Mouse (Mus musculus) brain, adult 2 months (tissue): Measurements from ENCODE around the gene Evi2b.

Source experiments
- DNase-seq: peaks from one replicate; pipeline ENCODE4 v3.0.0; 2011; ENCODE audit warnings: low read depth, low spot score

The Evi2b gene

GRCm38 (mm10) chr11:79523560-79524309 is at the start of gene Evi2b:
Evi2b (minus strand) TSS chr11:79523762.
- DNase-seq = no peak

GRCm38 (mm10) chr11:79570319-79570718 is 46.8 kb upstream of the Evi2b start:
- DNase-seq = no peak

DNA sequence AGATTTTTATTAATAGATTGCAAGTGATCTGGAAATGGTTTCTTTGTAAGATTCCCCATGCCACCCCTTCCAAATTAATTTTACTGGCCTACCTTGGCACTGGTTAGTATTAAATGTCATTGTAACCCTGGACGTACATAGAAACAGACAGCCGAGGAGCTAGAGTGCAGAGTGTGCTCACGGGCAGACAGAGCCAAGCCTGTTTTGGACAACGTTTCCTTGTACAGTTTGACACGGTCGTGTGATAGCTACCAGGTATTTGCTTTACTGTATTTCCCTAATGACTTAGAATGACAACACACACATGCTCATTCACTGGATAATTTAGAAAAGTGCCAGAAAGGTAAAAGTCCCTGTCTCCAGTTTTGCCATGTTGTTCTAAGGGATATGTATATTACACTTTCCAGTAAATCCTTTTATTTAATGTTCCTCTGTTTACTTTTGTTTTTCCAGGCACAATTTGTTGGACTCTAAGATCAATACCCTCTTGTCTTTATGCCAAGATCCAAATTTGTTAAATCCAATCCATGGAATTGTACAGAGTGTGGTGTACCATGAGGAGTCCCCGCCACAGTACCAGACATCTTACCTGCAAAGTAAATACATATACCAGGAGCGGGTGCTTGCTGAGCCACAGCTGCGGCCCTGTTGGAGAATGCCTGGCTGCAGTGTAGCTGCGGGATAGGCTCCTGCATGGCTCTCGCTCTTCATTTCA is 44.8 kb upstream of the Evi2b start:
- no peak for DNase-seq

GRCm38 (mm10) chr11:79566947-79567346 is 43.4 kb upstream of the Evi2b start:
- no peak for DNase-seq

GRCm38 (mm10) chr11:79563493-79563892 is 39.9 kb upstream of the Evi2b start:
- DNase-seq = no peak

DNA sequence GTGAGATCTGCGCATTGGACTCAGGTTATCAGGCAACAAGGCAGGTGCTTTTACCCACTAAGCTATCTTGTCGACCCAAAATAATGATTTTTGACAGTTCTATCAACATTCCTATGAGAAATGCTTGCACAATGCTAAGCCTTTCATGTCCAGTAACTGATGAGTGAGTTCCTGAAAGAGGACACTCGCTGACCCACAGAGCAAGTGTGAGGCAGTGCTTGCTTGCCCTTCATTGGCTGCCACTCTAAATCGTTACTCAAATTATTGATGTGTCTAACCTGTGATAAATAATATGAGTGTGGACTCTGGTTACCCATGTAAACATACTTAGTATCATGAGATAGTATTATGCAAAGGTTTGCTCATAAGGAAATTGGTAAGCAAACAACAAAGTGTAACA is 37.0 kb upstream of the Evi2b start:
- DNase-seq = no peak

- no peak for DNase-seq
These were observed 29.1 kb upstream of the Evi2b start for GRCm38 (mm10) chr11:79552622-79553021.

- no peak for DNase-seq
These were observed 12.7 kb upstream of the Evi2b start for GRCm38 (mm10) chr11:79536293-79536692.

DNA sequence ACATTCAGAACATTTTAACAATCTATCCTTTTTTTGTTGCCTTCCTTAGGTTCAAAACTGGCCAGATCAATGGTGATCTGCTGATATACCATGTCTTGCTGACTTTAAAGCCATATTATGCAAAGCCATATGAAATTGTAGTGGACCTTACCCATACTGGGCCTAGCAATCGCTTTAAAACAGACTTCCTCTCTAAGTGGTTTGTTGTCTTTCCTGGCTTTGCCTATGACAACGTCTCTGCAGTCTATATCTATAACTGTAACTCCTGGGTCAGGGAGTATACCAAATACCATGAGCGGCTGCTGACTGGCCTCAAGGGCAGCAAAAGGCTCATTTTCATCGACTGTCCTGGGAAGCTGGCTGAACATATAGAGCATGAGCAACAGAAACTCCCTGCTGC is 12.0 kb upstream of the Evi2b start:
- DNase-seq = no peak

GRCm38 (mm10) chr11:79533950-79534690 is 10.6 kb upstream of the Evi2b start:
- DNase-seq = peak; percentile 72

- no peak for DNase-seq
These were observed 9.7 kb upstream of the Evi2b start for GRCm38 (mm10) chr11:79533311-79533710.

DNA sequence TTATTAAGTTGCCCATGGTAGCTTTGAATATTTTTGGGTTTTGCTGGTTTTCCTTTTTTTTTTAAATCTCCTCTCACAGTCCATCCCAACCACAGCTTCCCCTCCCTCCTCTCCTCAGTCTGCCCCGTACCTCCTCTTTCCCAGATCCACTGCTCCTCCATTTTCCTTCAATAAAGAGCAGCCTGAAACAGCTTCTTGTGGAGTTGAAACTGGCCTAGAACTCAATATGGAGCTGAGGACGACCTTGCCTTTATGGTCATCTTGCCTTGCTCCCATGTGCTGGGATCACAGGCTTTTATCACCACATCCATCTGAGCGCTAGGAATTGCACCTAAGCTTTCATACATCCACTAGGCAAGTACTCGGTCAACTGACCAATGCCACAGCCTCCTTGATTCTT is 7.9 kb upstream of the Evi2b start:
- no peak for DNase-seq

DNA sequence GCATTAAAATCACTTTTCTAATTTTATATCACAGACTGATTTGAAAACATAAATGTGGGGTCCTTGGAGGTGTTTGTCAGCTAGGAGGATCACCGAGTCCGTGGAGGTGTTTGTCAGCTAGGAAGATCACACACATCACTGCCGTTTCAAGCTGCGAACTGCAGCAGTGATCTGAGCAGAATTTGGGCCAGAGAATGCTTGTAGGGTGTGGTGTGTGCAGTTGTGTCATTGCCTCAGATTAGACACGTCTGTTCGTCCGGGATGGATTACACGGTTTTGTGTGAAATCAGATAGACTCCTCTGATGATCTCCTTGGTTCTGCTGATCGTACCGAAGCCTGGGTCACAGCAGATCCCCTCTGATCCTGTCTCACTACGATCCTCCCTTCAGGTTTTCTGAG is 7.2 kb upstream of the Evi2b start:
- DNase-seq = no peak

DNA sequence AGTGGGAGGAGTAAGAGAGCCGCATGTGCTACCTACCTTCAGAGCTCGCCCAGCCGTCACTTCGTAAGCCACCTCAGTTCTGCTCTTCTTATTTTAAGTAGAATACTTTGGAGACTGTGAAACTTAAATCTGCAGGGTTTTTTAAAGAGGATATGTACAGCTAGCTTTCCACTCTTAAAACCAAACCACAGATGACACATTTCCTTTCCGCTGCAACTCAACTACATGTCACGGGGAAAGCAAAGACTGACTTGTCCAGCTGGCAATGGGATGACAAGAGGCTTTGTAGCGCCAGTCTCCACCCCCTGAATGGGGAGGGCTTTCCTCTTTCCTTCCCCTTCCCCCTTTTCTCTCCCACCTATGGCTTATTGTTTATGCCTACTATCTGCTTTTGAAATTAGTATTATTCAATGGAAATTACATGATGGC is 6.8 kb upstream of the Evi2b start, which contains the start of the genes Evi2 and Evi2a:
TSS of gene Evi2 (minus strand) at position 257 of the 429 bp plus-strand sequence.
TSS of gene Evi2a (minus strand) at position 277 of the 429 bp plus-strand sequence.
- DNase-seq = peak; percentile 83

DNA sequence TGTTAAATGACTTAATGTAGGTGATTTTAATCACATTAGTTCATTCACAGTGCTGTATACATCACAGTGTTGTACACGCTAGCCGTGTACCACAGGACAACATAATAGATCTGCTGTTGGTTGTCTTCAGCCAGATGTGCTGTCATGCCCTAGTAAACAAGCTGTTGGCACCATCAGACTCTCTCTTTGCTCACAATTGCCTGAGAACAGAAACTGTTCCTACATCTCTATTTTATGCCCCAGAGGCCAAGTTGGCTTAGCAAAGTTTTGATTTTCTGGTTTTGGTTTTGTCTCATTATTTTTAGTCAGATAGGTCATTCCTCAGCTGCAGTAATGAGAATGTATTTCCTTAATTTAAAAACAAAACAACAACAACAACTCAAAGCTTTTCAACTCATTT is 6.2 kb upstream of the Evi2b start:
- DNase-seq = peak; percentile 54

DNA sequence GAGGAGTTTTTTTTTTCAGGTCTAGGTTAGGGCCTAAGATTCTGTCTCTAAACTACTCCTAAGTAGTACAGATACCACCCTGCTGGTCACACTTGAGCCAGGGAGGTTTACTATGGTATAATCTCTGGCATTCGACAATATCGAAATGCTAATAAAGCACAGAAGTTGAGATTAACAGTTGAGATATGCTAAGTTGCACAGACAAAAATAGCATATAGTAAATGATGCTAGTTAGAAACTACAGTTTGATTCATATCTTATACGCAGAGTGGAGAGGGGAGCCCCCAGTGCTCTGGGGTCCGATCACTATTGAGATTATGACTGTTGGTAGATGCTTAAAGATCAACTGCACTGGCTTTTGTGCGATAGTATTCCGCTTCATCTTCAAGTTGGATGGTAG is 5.7 kb upstream of the Evi2b start:
- no peak for DNase-seq

GRCm38 (mm10) chr11:79528601-79529000 is 5.0 kb upstream of the Evi2b start:
- DNase-seq = no peak

GRCm38 (mm10) chr11:79527739-79528384 is 4.3 kb upstream of the Evi2b start:
- DNase-seq = no peak

GRCm38 (mm10) chr11:79527015-79527738 is 3.6 kb upstream of the Evi2b start:
- DNase-seq = peak; percentile 69

GRCm38 (mm10) chr11:79526549-79526948 is 3.0 kb upstream of the Evi2b start:
- no peak for DNase-seq

- no peak for DNase-seq
These were observed 681 bp upstream of the Evi2b start for GRCm38 (mm10) chr11:79524310-79524575.
